Mouse (Mus musculus): Measurements from ENCODE around the gene Flcn. TPM values are rescaled to one million over a fixed set of nuclear protein-coding genes. Genes with fewer than 3 reads are reported as not detected.
A peak's percentile ranks its signal among the peaks of the same experiment; 100 is the strongest.

The Flcn gene
- total RNA-seq, 1 experiment = 24.6 TPM

DNA sequence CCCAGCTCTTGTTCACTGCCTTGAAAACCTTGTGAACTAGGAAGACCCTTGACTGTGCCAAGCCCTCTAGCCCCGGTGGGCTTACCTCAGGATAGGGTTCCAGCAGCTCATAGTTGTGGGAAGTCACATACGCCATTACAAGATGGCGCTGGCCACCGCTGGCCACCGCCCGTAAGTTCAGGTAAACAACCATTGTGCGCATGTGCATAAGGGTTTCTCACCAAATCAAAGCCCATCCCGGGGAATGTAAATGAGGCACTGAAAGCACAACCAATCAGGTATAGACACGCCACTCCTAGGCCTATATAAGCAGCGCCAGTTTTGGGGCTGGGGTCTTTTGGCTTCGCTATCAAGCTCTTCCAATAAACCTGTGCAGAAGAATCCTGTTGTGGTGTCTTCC lies 36.5 kb upstream of the Flcn start:
- no peak for DNase-seq (ENCODE audit: low read depth, low spot score)
- Histone ChIP-seq H3K27ac (ENCODE audit: insufficient read depth, low read depth, low read length, poor library complexity, severe bottlenecking) (no peak overlapping the region), H3K4me1 (ENCODE audit: control insufficient read depth in 2 of 2, insufficient read depth in 2 of 2, low read length in 2 of 2, poor library complexity in 1 of 2) (no peaks in the 10 kb centered on the region; a peak in 1 of 4 replicates), H3K9ac (ENCODE audit: insufficient read depth, low read depth, low read length, poor library complexity, severe bottlenecking) (no peak overlapping the region), H3K36me3 (ENCODE audit: control insufficient read depth, insufficient read depth, low read length, poor library complexity, severe bottlenecking) (no peaks in the 10 kb centered on the region), H3K9me3 (ENCODE audit: control insufficient read depth, insufficient read depth, low read depth, low read length) (no peaks in the 10 kb centered on the region), H3K4me3 (ENCODE audit: insufficient read depth in 1 of 2, low read depth in 1 of 2, low read length in 2 of 2, poor library complexity in 1 of 2, severe bottlenecking in 1 of 2) (no peak overlapping the region)
- in situ Hi-C loops (cut with MboI; ENCODE audit: low sequenced_read_pairs in 2 of 2, unreplicated experiment in 2 of 2) = no loop called here
- no peak for TF ChIP-seq MAFK (IDR thresholded peaks at IDR 0.05; ENCODE audit: insufficient read depth, low read depth, low read length)
- no peak for TF ChIP-seq ZC3H11A (IDR thresholded peaks at IDR 0.05; ENCODE audit: borderline replicate concordance, low read depth, low read length)
- TF ChIP-seq CHD2 (IDR thresholded peaks at IDR 0.05; ENCODE audit: low read depth, low read length) = no peak
- TF ChIP-seq ZNF384 (IDR thresholded peaks at IDR 0.05; ENCODE audit: low read depth, low read length) = no peak
- no peak for TF ChIP-seq HCFC1 (IDR thresholded peaks at IDR 0.05; ENCODE audit: borderline replicate concordance, insufficient read depth, low read length)

DNA sequence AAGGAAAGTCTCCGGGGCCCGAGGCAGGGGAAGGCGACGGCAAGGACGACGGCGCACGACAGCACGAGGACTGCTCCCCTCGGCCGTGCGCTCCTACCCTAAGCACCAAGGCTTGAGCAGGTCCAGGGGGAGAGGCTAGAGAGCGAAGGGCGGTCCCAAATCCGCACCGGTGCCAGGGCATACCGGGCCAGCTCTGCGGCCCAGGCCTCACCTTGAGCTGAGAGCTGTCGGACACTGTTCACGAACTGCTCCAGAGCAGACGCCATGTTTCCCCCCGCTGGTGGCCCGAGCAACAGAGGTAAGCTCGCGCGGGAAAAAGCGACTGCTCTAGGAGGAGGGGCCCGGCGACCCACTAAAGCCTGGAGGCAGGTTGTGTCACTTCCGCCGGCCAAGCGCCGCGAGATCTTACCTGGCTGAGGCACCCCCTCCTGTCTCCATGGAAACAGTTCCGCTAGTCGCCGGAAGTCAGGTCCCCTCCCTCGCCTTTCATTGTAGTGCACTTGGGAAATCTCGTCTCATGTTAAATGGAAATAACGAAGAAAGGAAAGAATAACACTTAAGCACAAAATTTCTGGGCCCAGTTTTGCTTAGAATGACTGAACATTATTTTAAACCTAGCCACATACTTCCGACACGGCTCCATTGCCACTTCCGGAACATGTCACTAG lies 29.8 kb upstream of the Flcn start, which contains the start of gene Cops3:
TSS of gene Cops3 (minus strand) at position 380 of the 668 bp plus-strand sequence.
- Histone ChIP-seq H3K4me3 (ENCODE audit: insufficient read depth in 1 of 2, low read depth in 1 of 2, low read length in 2 of 2, poor library complexity in 1 of 2, severe bottlenecking in 1 of 2) (peak within 1 kb of the TSS; percentile 94 to 99), H3K9ac (ENCODE audit: insufficient read depth, low read depth, low read length, poor library complexity, severe bottlenecking) (peak within 1 kb of the TSS; percentile 98), H3K36me3 (ENCODE audit: control insufficient read depth, insufficient read depth, low read length, poor library complexity, severe bottlenecking) (peaks cover 2% of the 10 kb centered on the region), H3K4me1 (ENCODE audit: control insufficient read depth in 2 of 2, insufficient read depth in 2 of 2, low read length in 2 of 2, poor library complexity in 1 of 2) (0 out of 4 replicates have a peak, but pooled peaks cover 0 to 2% of the 10 kb centered on the region in 2 experiments), H3K9me3 (ENCODE audit: control insufficient read depth, insufficient read depth, low read depth, low read length) (no peaks in the 10 kb centered on the region), H3K27ac (ENCODE audit: insufficient read depth, low read depth, low read length, poor library complexity, severe bottlenecking) (peak within 1 kb of the TSS; percentile 94)
- TF ChIP-seq ZNF384 (IDR thresholded peaks at IDR 0.05; ENCODE audit: low read depth, low read length) (no peak), CHD2 (IDR thresholded peaks at IDR 0.05; ENCODE audit: low read depth, low read length) (peak; percentile 92)
- DNase-seq (ENCODE audit: low read depth, low spot score) = peak; percentile 95
- in situ Hi-C loops (cut with MboI; ENCODE audit: low sequenced_read_pairs in 2 of 2, unreplicated experiment in 2 of 2) = no loop called here

DNA sequence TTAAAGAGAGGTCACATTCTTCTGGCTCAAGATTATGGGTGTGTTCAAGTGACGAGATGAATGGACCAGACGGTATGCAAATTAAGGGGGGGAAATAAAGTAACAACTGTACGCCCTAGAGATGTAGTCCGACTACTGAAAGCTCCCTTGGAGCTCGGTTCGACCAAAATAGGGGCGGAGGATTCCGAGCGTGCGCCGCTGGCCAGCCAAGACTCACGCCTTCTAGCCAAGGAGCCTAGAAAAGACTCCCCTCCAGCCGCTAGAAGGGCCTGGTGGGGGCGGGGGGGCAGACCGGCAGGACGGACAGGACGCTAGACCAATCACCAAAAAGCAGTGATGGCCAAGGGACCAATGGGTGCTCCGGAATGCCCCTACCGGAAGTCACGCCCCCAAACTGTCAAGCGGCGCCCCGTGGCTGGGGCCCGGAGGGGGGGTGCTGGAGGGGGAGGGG lies 29.2 kb upstream of the Flcn start, which contains the start of gene Nt5m:
TSS of gene Nt5m (plus strand) at position 440 of the 451 bp plus-strand sequence.
- peak within 1 kb of the TSS; percentile 94 to 99 for H3K4me3 ChIP-seq (ENCODE audit: insufficient read depth in 1 of 2, low read depth in 1 of 2, low read length in 2 of 2, poor library complexity in 1 of 2, severe bottlenecking in 1 of 2)
- H3K36me3 ChIP-seq (ENCODE audit: control insufficient read depth, insufficient read depth, low read length, poor library complexity, severe bottlenecking) = peaks cover 2% of the 10 kb centered on the region
- H3K9ac ChIP-seq (ENCODE audit: insufficient read depth, low read depth, low read length, poor library complexity, severe bottlenecking) = peak within 1 kb of the TSS; percentile 98
- H3K9me3 ChIP-seq (ENCODE audit: control insufficient read depth, insufficient read depth, low read depth, low read length) = no peaks in the 10 kb centered on the region
- in situ Hi-C loops (cut with MboI; ENCODE audit: low sequenced_read_pairs in 2 of 2, unreplicated experiment in 2 of 2) = no loop called here
- TF ChIP-seq ZNF384 (IDR thresholded peaks at IDR 0.05; ENCODE audit: low read depth, low read length) (no peak), CHD2 (IDR thresholded peaks at IDR 0.05; ENCODE audit: low read depth, low read length) (peak; percentile 75; the same call in 1 of the 2 replicates)
- peak within 1 kb of the TSS; percentile 94 for H3K27ac ChIP-seq (ENCODE audit: insufficient read depth, low read depth, low read length, poor library complexity, severe bottlenecking)
- 0 out of 4 replicates have a peak, but pooled peaks cover 0 to 2% of the 10 kb centered on the region in 2 experiments for H3K4me1 ChIP-seq (ENCODE audit: control insufficient read depth in 2 of 2, insufficient read depth in 2 of 2, low read length in 2 of 2, poor library complexity in 1 of 2)
- DNase-seq (ENCODE audit: low read depth, low spot score) = peak; percentile 93

DNA sequence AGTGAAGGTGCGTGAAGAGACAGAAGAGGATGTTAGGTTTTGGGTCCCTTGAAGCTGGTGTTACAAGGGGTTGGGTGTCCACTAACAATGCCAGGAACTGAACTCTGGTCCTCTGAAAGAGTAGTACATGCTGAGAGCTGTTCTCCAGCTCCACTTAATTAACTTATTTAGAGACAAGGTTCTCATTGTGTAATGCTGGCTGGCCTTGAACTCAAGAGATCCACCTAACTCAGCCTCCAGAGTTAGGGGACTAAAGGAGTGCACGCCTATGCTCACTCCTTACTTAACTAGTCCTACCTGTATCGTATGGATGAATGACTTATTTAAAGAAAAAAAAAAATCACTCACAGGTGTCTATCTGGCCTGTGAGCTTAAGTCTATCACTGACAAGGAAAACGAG lies 28.6 kb upstream of the Flcn start:
- no peaks in the 10 kb centered on the region for H3K9me3 ChIP-seq (ENCODE audit: control insufficient read depth, insufficient read depth, low read depth, low read length)
- no peak overlapping the region for H3K9ac ChIP-seq (ENCODE audit: insufficient read depth, low read depth, low read length, poor library complexity, severe bottlenecking)
- peak overlapping the region; percentile 94 to 99 for H3K4me3 ChIP-seq (ENCODE audit: insufficient read depth in 1 of 2, low read depth in 1 of 2, low read length in 2 of 2, poor library complexity in 1 of 2, severe bottlenecking in 1 of 2)
- in situ Hi-C loops (cut with MboI; ENCODE audit: low sequenced_read_pairs in 2 of 2, unreplicated experiment in 2 of 2) = no loop called here
- DNase-seq (ENCODE audit: low read depth, low spot score) = no peak
- 0 out of 4 replicates have a peak, but pooled peaks cover 0 to 2% of the 10 kb centered on the region in 2 experiments for H3K4me1 ChIP-seq (ENCODE audit: control insufficient read depth in 2 of 2, insufficient read depth in 2 of 2, low read length in 2 of 2, poor library complexity in 1 of 2)
- no peak overlapping the region for H3K27ac ChIP-seq (ENCODE audit: insufficient read depth, low read depth, low read length, poor library complexity, severe bottlenecking)
- peaks cover 2% of the 10 kb centered on the region for H3K36me3 ChIP-seq (ENCODE audit: control insufficient read depth, insufficient read depth, low read length, poor library complexity, severe bottlenecking)
- TF ChIP-seq HCFC1 (IDR thresholded peaks at IDR 0.05; ENCODE audit: borderline replicate concordance, insufficient read depth, low read length) = no peak
- TF ChIP-seq CHD2 (IDR thresholded peaks at IDR 0.05; ENCODE audit: low read depth, low read length) = no peak
- TF ChIP-seq MAFK (IDR thresholded peaks at IDR 0.05; ENCODE audit: insufficient read depth, low read depth, low read length) = no peak
- TF ChIP-seq ZC3H11A (IDR thresholded peaks at IDR 0.05; ENCODE audit: borderline replicate concordance, low read depth, low read length) = no peak
- no peak for TF ChIP-seq ZNF384 (IDR thresholded peaks at IDR 0.05; ENCODE audit: low read depth, low read length)

Data from ES-E14 (cell line).